Mouse (Mus musculus): ENCODE data around the gene Arhgap25. TPM values are rescaled to one million over a fixed set of nuclear protein-coding genes. Genes with fewer than 3 reads are reported as not detected.
A peak's percentile ranks its signal among the peaks of the same experiment; 100 is the strongest.
"Not testable (repeated sequence)": the region's sequence is repeated elsewhere in the genome, so short reads cannot be mapped to it uniquely, and the experiment has no call there.

Arhgap25 gene
- total RNA-seq, 2 experiments from 2014 or later: 3.0 to 3.3 TPM

DNA sequence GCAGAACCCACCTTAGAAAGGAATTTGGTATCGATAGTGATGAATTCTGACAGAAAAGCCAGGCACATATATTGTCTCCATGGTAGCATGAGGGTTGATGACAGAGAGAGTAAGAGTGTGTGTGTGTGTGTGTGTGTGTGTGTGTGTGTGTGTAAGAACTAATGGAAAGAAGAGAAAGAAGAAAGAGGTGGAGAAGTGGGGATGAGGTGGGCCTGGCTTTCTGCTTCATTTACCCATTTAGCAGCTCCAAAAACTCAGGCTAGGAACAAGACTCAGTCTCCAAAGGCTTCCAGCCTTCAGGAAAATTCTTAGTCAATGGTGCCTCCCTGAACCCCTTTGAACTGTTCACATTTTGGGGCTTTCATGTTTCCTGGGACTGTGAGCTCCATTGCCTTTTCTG, 29.5 kb downstream of the Arhgap25 start:
- no peak for DNase-seq

DNA sequence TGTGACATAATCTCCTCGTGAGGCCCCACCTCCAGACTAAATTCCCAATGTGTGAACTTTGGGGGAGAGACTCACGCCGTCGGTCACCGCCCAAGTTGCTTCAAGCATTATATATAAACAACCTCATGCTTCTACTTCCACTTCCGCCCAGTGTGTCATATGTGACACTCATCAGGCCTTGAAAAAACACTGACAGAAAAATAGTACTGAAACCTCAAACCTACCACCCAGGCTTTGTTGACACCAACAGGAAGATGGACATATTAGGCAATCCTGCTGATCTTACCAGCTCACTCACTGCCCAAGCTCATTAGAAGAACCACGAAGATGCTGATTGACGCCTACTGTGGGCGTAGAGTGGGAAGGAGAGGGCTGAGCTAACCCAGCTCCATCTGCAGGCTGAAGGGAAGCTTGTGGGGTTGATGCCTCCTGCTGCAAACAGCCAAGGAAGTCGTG, 30.2 kb downstream of the Arhgap25 start:
- no peak for DNase-seq

DNA sequence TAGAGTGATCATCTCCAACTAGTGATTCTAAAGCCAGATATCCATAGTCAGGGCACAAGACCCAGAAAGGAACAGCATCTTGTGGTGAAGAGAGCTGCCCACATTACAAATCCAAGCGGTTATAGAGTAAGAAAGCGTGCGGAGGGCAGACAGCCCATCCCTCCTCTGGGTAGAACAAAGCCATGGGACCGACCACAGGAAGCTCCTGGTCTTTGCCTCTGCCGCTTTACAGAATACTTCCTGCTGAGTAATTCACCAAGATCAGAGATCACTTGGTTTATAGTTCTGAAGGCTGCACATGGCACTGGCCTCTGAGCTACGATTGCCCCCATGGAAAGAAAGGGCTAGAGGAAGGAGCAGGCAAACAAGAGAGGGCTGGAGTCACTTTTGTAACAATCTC, 30.6 kb downstream of the Arhgap25 start:
- DNase-seq: no peak

DNA sequence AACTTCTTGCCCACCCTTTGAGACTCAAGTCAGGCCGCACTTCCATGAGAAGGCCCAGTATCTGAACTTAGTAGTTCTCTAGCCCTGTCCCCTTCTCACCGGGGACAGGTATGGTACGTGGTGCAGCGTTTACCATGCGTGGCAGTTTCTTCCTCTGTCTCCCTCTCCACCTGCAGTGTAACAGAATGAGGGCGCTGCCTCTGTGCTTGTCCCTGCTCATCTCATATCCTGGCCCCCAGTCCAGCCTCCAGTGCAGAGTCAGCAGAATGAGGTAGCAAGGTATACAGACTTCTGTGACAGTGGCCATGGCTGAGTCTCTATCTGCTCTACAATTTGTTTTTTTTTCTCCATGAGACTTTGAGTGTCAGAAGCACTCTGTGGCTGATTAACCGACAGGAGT, 32.4 kb downstream of the Arhgap25 start:
- DNase-seq: no peak

DNA sequence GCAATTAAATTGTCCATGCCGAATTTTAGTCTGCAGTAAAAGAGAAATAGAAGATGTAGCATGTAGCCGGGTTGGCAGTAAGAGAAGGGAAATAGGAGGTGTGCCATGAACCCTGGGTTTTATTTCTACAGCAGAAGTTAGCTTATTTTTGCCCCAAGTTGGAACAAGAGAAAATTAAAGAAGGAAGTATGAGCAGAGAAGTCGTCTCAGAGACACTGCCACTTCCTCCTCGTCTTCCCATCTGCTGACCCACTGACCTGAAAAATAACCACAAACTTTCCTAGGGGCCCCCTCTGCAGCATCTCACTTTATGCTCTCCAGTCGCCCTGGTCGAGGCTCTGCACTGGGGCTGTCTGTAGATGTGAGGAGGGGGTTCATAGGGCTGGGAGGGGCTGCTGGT, 33.3 kb downstream of the Arhgap25 start:
- DNase-seq: no peak

DNA sequence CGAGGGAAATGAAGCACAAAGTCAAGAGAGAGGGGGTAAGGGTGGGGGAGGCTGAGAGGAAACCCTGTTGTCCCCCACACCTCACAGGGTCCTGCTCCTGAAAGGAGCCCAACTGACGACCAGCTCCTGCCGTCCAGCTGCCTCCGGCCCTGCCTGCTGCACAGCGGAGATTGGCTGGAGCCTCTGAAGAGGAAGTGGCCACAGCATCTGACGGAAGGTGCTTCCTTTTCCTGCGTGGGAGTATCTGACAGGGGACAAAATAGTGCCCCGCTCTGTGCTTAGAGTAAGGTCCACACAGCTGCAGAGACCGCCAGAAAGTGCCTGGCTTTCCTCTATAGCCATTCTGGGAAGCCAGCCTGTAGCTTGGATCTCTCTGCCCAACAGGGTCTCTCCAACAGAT, 36.9 kb downstream of the Arhgap25 start:
- no peak for DNase-seq

DNA sequence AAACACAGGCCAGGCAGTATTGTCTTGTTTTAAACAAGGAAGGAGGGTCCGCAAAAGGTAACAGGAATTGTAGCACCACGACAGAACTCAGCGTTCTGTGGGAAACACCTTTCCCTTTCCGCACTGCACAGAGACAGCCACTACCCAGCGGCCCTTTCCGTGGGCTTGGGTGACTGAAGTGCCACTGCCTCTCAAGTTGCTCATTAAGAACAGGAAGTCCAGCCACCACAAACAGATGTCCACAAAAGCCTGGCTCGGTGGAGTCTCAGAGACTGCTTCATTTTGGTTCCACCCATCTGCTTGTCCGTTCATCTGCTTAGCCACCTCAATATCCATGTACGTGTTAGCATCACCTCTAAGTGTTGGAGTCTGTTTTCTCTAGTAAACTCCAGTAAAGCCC, 38.7 kb downstream of the Arhgap25 start:
- DNase-seq: no peak

DNA sequence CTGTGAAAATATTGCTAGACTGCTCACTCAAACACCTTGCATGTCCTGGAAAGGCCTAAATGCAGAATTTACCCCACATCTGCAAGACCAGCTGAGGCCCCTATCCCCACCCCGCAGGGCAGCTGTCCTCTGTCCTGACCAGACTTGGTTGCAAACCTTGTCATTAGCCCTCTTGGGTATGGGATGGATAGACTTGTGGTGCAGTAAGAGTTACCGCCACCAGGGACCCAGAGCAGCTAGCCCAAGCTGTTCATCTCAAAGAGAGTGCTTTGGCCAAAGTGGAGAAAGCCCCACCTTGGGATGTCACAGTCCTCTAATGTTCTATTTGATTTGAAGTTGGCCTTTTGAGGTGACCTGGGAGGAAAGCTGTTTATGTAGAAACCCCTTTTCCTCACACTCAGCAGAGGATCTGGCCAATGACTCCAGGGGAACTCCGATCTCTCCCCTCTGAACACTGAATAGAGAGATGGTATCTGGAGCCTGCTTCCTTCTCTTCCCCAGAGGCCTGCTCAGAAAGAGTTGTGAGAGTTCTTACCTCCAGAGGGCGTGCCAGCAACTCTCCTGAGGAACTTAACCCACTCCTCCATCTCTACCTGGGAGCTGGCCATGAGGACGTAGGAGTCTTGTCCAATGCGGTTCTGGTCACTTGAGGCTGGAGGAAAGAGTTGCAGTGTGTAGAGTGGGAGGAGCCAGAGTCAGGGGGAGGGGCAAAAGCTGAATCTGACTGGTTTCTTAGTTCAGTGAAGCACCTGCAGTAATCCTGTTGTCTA, 45.2 kb downstream of the Arhgap25 start:
- DNase-seq: no peak

DNA sequence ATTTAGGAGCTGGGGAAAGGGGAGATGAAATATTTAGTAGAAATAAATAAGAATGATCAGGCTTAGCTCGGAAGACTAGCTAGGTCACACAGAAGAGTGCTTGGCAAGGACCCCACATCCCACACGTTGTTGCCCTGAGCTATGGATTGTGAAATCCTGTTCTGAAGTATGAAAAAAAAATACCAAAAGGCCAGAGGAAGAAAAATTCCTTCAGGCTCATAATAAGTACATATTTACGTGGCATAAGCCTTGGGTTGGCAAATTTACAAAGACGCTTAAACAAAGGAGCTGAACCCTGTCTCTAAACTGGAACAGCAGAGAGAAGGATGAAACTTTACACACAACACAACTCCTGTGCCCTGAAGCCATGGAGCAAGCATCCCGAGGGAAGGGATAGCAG, 48.3 kb downstream of the Arhgap25 start:
- DNase-seq: no peak

DNA sequence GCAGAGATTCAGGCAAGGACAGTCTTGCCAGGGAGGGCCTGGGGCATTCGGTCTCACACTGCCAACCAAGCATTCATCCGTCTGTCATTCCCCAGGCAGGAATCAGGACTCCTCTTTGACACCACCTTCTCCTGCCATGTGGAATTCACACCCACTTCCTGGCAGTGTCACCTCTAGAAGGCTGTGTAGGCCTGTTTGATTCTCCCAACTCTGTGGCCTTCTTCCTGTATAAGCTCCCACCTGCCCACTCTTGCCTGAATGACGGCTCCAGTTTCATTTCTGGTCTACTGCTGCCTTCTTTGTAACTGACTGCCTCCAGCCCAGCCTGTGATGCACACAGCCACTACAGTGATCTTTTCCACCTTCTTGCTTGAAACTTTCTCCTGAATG, 49.2 kb downstream of the Arhgap25 start:
- DNase-seq: no peak

DNA sequence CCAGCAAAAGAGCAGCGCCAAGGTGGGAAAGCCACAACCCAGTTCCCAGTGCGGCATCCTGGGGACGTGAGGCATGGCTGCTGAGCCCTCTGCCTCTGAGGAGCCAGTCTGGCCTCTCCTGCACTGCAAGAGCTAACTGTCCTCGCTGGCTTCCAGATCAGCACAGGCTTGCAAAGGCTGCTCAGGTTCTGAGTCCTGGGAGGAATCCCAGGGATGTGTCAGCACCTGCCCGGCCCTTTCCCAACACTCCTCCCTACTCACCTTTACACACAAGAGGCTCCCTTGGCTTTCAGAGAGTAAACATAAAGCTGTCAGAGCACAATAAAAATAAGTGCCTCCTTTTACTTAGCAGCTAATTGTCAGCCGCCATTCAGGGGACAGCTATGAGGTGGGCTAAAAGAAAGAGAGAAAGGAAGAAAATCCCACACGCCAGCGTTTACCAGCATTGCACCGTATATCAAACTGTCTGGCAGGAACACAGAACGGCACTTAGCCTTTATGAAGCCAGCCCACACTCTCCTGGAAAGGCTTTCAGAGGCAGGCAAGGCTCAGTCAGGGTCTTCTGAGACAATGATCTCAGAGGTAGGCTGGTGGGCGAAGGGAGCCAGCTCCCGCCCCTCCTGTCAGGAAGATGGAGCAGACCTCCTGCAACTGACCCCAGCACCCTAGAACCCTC, 49.7 kb downstream of the Arhgap25 start:
- no peak for DNase-seq

DNA sequence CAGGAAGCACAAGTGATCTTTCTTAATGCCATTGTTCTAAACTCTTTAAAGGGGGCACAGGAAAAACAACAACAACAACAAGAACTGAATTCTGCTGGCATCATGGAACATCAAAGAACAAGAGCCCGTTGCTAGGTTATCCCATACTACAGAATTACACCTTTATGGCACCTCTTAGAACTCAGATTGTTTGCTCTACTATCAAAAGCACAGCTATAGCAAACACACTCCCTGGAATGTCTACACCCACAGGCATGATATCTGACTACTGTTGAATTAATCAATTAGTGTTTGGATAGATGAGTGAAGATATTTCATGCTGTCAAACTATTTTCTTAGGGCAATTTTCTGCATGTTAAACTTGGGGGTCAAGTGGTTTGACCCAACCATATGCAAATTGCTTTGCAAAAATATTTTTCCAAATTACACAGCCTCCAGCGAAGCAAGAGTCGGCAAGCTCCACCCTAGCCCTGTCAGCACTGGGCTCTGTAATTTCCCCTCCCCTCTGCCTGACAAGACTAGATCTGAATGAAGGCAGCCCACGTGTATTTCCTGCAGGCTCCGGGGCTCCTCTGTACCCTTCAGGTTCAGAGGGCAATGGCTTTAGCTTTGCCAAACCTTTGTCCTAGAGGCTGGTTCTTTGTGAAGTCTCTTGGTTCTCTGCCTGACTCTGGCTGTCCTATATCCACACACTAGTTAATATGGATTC, 53.6 kb downstream of the Arhgap25 start:
- no peak for DNase-seq

DNA sequence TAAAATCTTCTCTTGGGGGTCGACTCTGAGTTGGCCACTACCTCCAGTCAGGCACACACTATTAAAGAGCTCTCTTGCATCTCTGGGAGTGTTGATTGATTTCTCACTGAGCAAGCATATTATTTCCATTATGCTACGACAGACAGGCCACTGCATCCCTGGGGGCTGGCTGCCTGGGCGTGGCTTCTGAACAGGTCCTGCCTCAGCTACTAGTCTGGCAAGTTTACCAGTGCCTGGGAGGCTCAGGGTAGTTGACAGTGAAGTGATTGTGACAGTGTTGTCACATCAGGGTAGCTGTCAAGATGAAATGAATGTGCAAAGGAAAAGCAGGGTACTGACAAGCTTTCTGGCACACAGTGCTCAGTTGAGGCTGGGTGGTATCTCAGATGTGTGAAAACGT, 54.2 kb downstream of the Arhgap25 start:
- no peak for DNase-seq

DNA sequence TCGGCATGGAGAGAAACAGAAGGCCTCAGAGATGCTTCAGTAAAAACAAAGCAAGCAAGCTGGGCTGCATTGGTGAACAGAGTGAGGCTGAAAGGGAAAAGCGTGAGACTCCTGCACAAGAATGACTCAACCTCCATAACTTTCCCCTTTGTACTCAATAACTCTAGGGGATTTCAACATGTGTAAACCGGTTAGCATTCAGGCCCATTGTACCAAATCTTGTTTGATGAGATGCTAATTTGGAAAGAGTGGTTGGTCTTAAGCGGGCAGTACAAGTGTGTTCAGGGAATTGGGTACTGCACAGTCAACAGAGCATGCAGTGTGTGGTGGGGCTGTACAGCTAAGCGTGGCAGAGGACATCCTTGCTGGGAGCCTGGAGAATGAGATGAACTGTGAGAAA, 57.8 kb downstream of the Arhgap25 start:
- DNase-seq: no peak

DNA sequence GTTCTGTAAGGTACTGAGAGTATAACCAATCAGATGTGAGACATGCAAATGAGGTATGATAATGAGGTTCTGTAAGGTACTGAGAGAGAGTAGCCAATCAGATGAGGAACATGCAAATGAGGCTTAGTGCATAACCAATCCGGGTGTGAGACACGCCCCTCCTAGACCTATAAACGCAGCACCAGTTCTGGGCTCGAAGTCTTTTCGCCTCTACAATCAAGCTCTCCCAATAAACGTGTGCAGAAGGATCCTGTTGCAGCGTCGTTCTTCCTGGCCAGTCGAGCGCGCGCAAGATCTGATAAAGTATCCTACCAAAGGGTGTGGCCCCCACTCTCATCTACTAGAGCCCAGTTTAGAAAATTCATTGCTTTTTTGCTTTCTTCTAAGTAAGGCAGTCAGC, 63.0 kb downstream of the Arhgap25 start:
- not testable (repeated sequence) for DNase-seq

DNA sequence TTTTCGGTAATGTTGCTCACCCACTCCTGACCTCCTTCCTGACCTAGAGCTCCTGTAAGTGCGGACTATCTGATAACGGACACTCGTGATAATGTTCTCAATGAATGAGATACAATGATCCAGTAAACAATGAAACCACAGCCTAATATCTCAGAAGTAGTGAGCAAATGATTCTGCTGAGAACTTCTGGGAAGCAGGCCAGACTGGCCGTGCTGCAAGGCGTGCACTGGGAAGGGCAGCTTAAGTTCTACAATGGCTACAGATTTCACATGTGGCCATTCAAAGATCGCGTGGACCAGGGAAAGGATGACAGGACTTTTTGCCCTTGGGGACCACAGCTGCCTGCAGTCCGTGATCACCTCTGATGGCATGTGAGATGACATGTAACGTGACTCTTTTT, 64.7 kb downstream of the Arhgap25 start:
- peak; percentile 38 for DNase-seq

DNA sequence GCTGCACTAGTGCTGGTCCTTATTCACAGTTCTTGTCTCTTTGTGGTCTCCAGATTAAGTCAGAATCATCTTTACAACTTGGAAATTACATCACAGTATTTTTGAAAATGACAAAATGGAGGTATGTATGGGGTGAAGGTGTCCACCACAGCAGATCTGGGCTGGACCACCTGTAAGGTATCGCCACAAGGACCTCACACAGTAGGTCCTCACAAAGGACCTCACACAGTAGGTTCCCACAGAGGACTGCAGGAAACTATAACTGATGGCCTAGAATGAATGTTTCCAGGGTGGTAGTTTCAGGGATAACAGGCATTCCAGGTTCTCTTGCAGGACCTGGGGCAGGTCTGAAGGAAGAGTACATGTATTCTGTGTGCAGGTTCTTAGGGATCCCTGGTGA, 65.7 kb downstream of the Arhgap25 start:
- DNase-seq: no peak

DNA sequence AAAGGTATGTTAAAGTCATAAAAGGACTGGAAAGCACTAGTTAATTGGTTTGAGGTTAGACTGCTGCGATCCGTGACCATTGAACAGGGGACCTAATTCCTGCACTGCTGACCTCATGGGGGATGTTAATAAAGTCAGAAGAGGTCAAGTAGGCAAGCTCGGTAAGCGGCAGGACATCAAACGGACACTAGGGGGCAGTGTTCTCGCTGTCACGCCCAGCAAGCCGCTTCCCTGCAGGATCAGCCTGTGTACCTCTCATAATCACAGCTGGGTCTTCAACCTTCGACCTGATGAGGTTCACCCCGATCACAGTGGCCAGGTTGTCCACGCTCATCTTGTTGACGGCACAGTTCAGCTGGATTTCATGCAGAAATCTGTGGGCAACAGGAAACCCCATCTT, 66.8 kb downstream of the Arhgap25 start:
- DNase-seq: peak; percentile 77

DNA sequence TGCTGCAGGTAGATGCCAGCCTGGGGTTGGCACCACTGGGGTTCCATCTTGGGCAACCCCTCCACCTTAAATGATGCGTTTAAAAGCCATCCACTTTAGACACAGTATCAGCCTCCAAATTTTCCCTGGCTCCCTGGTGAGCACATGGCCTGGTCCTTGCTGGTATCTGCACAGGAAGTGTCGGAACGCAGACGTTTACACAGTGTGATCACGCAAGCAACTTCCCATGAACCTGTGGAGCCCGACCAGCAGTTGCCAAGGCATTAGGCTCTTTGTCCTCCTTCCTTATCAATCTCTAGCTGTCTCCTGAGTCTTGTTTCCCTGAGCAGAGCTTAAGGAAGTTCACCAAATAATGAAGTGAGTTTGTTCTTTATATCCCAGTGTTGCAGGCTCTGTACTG, 77.6 kb downstream of the Arhgap25 start:
- no peak for DNase-seq

DNA sequence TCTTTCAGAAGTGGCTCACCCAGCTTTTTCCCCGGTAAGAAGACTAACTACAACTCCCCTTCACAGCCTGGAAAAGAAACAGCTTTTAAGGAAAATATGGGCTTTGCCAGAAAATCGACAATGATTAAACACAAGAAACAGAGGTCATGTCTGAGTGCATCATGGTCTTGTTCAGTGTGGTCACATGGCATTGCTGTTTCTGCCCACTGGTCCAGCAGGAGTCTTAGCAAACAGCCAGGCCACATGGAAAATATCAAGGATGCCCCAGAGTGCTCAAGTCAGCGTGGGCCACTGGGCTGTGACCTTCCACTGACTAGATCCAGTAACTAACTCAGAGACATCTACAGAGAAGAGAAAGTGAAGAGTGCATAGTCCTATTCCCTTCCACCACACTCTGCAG, 81.3 kb downstream of the Arhgap25 start:
- no peak for DNase-seq

DNA sequence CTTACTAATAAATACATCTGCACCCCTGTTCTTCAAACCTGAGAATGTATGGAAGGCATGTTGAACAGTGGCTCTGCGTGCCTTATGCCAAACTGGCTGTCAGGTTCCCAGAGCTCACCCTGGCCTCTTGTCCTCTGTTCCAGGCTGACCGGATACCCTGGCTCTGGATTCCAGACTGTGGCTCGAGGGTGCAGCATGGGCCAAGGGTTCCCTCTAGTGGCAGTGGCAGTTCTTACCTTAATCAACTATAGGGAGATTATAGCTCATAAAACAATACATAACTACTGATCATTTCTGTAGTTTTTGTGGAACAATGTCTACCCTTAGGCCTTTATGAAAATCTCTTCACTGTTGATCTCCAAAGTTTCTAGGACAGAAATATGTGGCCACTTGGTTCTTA, 82.0 kb downstream of the Arhgap25 start:
- DNase-seq: peak; percentile 21

DNA sequence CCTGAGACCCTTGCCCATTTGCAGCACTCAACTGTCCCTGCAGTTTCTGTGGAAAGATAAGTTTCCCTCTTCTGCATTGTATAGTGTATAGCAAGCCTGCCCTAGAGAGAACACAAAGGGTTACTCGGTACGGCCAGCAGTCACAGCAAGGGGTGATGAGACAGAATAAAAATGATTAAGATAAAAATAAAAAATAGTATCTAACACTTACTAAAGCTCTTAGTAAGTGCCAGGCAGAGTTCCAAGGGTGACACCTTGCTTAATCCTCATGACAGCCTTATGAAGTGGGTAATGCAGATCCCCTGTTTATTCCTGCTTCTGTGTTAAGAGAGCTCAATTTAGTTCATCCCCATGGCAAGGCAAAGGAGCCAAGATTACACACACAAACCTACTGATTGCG, 83.5 kb downstream of the Arhgap25 start:
- no peak for DNase-seq

DNA sequence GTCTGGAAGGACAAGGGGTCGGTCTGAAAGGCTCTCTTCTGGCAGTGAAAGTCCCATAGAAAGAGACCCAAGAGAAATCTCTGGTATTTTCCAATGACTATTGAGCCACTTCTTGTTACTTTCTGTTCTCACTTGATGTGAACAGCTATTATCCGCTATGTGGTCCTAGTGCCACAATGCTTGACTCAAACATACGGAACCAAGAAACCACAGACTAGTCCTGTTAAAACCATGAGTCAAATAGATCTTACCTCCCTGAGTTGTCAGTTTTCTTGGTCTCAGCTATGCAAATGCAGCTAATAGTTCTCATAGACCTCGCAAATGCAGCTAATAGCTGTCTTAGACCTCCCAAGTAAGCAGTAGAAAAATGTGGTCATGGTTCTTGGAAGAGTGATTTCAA, 85.8 kb downstream of the Arhgap25 start:
- no peak for DNase-seq

DNA sequence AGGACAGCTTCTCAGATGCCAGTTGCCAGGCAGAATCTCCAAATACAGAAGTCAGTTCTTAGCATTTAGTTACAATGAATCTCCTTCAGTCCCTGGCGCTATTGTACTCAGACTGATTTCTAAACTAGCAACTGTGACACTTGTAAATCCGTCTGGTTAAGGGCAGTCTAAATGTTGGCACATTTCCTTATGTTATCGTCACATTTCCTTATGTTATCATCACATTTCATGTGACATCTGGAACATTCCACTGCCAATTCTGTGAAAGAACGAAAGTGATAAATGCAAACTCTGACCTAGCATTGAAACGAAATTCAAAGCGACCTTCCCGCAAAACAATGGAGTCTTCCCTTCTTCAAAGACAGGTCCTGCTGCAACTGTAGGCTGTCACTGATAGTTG, 87.8 kb downstream of the Arhgap25 start:
- DNase-seq: no peak
